Mouse (Mus musculus): ENCODE data around the gene Ermard.

The Ermard gene

GRCm38 (mm10) chr17:15060356-15060755, 19.3 kb downstream of the Ermard start:
- no peak for DNase-seq (ENCODE audit: low spot score)

DNA sequence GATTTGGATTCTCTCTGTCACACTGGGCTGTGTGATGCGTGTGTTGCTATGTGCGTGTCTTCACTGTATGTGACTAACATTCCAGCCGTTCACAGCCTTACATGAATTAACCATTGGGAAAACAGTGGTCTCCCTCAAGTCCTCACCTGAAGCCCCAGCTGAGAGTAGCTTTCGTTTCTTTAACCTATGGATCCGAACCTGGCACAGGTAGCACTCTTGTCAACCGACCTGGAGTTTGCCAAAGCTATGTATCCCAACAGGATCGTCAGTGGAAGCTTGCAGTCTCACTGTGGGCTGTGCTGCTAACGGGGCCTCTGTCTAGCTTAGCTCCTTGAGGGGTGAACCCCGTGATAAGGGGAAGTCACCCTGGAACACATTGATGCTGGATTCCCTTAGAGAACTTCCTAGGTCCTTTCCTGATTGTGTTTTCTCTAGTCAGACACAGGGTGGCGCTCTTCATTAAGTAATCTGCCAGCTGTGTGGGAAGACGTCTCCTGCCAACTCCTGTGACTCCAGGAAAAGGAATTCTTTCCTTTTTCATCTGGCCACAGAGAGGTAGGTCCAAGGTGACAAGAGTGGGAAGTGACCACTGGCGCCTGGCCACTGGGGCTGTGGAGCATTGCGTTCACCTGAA, 24.5 kb downstream of the Ermard start:
- DNase-seq (ENCODE audit: low spot score), result peak; percentile 89

- peak; percentile 75 for DNase-seq (ENCODE audit: low spot score)
These were observed 25.1 kb downstream of the Ermard start for GRCm38 (mm10) chr17:15066066-15066465.

DNA sequence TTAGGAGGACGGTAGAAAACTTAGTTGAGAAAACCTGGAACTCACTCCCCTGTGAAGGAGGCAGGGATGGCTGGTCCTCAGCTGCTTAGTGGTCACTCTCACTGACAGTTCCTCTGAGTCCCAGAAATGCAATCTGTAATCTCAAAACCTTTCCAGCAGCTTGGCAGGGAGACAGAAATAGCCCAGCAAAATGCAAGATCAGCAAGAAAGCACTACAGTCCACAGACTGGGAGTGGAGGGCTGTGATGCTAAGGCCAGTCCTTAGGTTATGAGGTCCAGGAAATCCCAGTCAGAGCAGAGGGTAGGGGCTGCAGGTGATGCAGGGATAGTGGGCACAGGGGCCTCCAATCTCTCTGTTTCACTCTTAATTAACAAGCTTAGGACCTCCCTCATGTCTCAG, 25.9 kb downstream of the Ermard start:
- DNase-seq (ENCODE audit: low spot score), result no peak

DNA sequence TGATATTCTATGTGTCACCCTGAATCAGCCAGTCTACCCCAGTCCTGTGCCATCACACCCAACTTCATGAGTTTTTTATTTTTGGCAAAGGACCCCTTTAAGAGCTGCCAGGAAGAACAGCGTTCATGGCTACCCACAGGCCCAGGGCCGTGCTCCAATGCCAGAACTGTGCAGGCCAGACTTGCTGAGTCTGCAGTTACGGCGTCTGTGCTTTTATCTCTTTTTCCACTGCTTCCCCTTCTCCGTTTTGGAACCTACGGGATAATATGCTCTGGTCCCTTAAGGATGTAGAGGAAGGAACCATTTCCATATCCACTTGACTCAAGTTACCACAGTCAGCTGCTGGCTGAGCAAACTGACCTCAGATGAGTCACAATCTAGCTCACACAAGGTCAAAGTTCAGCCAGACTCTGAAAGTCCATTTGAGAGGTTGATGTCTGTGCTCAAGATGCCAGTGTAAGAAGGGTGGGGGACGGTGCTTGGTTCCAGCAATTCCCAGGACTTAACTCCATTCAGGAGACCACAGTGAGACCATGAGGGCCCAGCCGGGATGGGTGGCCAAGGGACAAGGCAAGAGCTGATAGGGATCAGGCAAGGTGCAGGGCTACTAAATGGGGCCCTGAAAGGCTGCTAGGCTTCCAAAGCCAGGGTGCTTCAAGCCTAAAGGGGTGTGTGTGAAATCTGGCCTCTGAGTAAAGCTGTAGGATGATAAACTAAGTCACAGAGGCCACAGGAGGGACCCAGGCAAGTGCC, 27.2 kb downstream of the Ermard start:
- peak; percentile 57 for DNase-seq (ENCODE audit: low spot score)

- DNase-seq (ENCODE audit: low spot score), result peak; percentile 8
These were observed 28.1 kb downstream of the Ermard start for GRCm38 (mm10) chr17:15069124-15069523.

DNA sequence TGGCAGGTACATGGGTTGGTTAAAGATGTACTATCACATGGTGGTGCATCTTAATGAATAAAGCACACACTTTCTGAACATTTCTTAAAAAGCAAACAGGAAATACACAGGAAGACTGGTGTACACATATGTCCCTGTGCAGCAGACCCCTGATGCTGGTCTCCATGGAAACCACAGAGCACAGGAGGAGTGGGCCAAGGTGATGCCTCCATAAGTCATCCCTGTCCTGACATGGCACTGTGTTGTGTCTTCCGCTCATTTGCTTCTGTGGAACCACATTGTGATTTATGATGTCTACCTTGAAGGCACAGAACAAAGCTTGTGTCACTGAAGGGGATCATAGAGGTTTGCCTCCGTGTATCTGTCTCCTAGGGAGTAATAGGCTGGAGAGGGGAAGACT, 31.2 kb downstream of the Ermard start:
- DNase-seq (ENCODE audit: low spot score), result no peak

GRCm38 (mm10) chr17:15075033-15075432, 34.0 kb downstream of the Ermard start:
- no peak for DNase-seq (ENCODE audit: low spot score)

- DNase-seq (ENCODE audit: low spot score), result no peak
These were observed 36.5 kb downstream of the Ermard start for GRCm38 (mm10) chr17:15077536-15077935.

DNA sequence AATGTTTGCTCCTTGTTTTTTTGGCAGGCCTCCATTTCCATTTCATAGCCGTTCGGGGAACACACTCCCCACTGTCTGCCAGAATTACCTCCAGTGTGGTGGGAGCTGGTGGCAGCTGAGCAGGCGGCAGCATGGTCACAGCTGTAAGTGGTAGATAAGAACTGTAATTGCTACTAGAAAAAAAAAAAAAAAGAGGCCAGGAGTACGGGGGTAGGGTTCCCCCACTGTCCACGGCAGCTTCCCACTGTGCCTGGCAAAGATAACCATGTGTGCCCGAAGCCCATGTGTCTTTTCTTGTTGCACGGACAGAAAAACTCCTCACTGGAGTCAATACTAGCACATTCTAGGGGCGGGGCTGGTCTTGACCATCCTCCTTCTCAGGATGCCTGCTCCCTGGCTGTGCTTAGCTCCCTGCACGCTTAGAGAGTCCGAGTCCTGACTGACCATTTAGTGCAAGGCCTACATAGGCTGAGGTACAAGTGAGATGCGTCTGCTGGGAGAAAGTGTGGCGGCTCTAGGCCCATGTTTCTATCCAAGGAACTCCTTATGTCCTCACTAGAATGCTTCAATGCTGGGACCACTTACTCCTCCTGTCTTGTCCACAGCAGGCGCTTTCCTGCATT, 43.3 kb downstream of the Ermard start:
- no peak for DNase-seq (ENCODE audit: low spot score)

DNA sequence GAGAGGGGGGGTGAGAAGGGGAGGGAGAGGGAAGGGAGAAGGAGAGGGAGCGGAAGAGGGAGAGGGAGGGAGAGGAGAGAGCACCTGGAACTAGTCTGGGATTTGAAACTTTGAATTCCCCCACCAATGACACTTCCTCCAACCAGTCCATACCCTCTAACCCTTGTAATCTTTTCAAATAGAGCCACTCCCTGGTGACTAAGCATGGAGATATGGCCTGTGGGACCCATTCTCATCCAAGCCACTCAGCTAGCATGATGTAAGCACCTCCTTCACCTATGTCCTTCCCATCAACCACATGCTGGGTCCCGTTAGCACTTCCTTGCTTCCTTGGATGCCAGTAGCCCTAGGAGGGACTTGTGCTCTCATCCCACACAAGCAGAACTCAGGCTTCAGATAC, 44.0 kb downstream of the Ermard start:
- DNase-seq (ENCODE audit: low spot score), result no peak

- DNase-seq (ENCODE audit: low spot score), result peak; percentile 43
These were observed 47.2 kb downstream of the Ermard start for GRCm38 (mm10) chr17:15088166-15088565.

- peak; percentile 47 for DNase-seq (ENCODE audit: low spot score)
These were observed 47.6 kb downstream of the Ermard start for GRCm38 (mm10) chr17:15088591-15089001.

DNA sequence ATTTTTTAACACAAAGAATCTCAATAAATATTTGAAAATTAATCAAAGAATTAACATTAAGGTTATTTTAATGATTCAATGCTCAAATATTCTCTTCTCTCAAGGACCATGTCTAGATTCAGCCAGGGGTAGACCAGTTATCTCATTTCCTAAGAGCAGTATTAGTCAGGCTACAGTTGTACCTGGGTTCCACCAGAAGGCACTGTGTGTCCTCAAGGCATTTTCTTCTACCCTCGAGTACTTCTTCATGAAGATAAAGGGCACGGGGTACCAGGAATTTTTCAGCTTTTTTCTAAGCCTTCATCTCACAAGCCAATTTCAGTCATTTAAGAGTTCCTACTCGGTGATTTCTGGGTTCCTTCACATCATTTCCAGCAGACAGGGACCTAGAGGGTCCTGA, 50.7 kb downstream of the Ermard start:
- DNase-seq (ENCODE audit: low spot score), result no peak

- no peak for DNase-seq (ENCODE audit: low spot score)
These were observed 52.5 kb downstream of the Ermard start for GRCm38 (mm10) chr17:15093523-15093922.

DNA sequence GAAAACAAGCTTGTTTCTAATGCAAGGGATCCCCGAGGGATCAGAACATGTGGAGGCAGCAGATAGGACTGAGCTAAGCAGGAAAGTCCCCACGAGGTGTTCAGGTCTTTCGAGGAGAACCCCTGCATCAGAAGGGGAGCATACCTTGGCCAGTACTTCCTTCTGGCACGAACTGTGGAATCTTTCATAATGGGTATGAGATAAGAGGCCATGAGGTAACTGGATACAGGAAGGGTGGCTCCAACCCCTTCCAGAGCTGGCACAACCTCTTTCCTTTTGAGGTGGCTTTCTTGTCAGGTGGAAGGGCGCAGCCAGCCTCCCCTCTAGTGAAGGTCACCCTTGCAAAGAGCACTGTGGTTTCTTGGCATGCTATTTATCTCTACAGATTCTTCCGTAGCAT, 55.8 kb downstream of the Ermard start:
- DNase-seq (ENCODE audit: low spot score), result no peak

GRCm38 (mm10) chr17:15098677-15099076, 57.7 kb downstream of the Ermard start:
- no peak for DNase-seq (ENCODE audit: low spot score)

- DNase-seq (ENCODE audit: low spot score), result no peak
These were observed 60.3 kb downstream of the Ermard start for GRCm38 (mm10) chr17:15101355-15101754.

GRCm38 (mm10) chr17:15107143-15107649, 66.2 kb downstream of the Ermard start:
- DNase-seq (ENCODE audit: low spot score), result no peak

GRCm38 (mm10) chr17:15108473-15109441, 67.7 kb downstream of the Ermard start:
- peak; percentile 69 for DNase-seq (ENCODE audit: low spot score)

DNA sequence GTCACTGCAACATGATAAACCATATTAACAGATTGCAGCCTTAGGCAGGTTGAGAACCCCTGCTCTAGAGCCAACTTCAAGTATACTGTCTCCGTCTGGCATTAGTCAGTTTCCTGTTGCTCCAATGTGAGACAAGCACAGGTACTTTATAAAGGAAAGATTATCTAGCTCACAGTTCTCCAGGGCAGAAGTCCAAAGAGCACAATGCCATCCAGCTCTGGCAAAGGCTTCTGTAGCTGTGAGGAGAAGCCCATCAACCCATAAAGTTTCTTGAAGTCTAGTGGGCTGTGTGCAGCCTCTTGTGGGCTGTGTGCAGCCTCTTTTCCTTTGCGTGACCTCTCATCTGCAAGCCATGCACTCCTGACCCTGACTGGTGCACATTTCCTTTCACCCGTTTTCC, 74.5 kb downstream of the Ermard start:
- DNase-seq (ENCODE audit: low spot score), result no peak

GRCm38 (mm10) chr17:15120096-15120495, 79.1 kb downstream of the Ermard start:
- DNase-seq (ENCODE audit: low spot score), result no peak

Data from embryo, embryonic 10 days (tissue).